Mouse (Mus musculus): ENCODE results near the gene Aox1.

- TF ChIP-seq CTCF (IDR thresholded peaks at IDR 0.05; ENCODE audit: low read depth) (no peak), EP300 (IDR thresholded peaks at IDR 0.05; ENCODE audit: low read depth) (no peak)
Measured at GRCm38 (mm10) chr1:58113441-58113840, 83.7 kb downstream of the Aox1 start.

Data from liver, embryonic 14.5 days (tissue).